ENCODE assay signal across 10 mouse cellular contexts in the genomic region with DNA sequence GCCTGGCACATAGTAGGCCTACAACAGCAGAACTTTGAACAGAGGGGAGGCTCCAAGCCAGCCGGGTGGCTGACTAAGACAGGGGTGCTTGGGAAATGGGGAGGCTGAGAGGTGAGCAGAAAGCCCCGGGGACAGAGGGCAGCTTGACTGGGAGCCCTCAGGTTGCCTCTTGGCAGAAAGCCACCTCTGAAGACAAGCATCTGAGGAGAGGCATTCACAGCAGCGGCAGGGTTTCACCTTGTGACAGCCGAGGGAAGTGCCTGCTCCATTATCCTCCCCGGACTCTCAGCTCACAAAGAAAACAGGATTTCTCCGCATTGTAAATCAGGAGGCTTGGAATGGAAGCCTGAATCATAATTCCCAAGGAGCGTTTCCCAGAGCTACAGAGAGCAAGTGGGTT.
A peak's percentile ranks its signal among the peaks of the same experiment; 100 is the strongest.
DNase-seq lines count a peak whose midpoint lies in the region; ATAC-seq lines count a peak whose summit lies in the region.
"Had no signal": no experiment of that assay in that cellular context is flagged by ENCODE, and none has a peak within 500 bp of the region (broad histone marks: within the 10 kb centered on the region; RNA-seq: fewer than 3 reads in every experiment).

No protein-coding gene starts in this region.

- H3K9ac ChIP-seq in heart, embryonic 16.5 days (ENCODE audit: low read length) = no peak overlapping the region; the same call in 1 of the 2 replicates
- H3K9ac ChIP-seq in forebrain, embryonic 13.5 days = 0 out of 2 replicates have a peak overlapping the region, but pooled peaks have one; percentile 27
- H3K9ac ChIP-seq: liver, embryonic 13.5 days had no signal

- no peaks in the 10 kb centered on the region for H3K9me3 ChIP-seq in heart, embryonic 16.5 days (replicated peaks; ENCODE audit: control insufficient read depth, low read length)
- no peaks in the 10 kb centered on the region for H3K9me3 ChIP-seq in forebrain, embryonic 13.5 days (replicated peaks)
- H3K9me3 ChIP-seq: liver, embryonic 13.5 days had no signal

- no peak for DNase-seq in heart, postnatal 36 days
- peak; percentile 49 for DNase-seq in MN1 (ENCODE audit: low spot score)
- DNase-seq in kidney, postnatal 10 days = peak; percentile 75
- DNase-seq in left cerebral cortex, adult 18-20 months (ENCODE audit: low spot score in 2 of 2) = no peak
- no peak for DNase-seq in thymus, postnatal 4 days
- DNase-seq: liver, embryonic 13.5 days; thymus, postnatal 36 days had no signal

- no peak overlapping the region for H3K4me3 ChIP-seq in heart, embryonic 16.5 days (ENCODE audit: low read length)
- no peak overlapping the region for H3K4me3 ChIP-seq in forebrain, embryonic 13.5 days
- H3K4me3 ChIP-seq: liver, embryonic 13.5 days had no signal

- H3K4me1 ChIP-seq in heart, embryonic 16.5 days (ENCODE audit: control insufficient read depth, insufficient read depth, low read length) = peaks cover 26% of the 10 kb centered on the region
- peaks cover 57% of the 10 kb centered on the region for H3K4me1 ChIP-seq in forebrain, embryonic 13.5 days
- H3K4me1 ChIP-seq: liver, embryonic 13.5 days had no signal

- ATAC-seq in heart, embryonic 16.5 days (replicated peaks; ENCODE audit: extremely low read depth, insufficient read depth, low FRiP score) = no peak
- no peak for ATAC-seq in forebrain, embryonic 13.5 days
- no peak for ATAC-seq in CD4-positive, CD25-positive, alpha-beta regulatory T cell, adult 4 months

- peak overlapping the region; percentile 97 for H3K27ac ChIP-seq in heart, embryonic 16.5 days (ENCODE audit: low read length)
- peak overlapping the region; percentile 51 for H3K27ac ChIP-seq in forebrain, embryonic 13.5 days
- H3K27ac ChIP-seq: liver, embryonic 13.5 days had no signal

- H3K4me2 ChIP-seq in heart, embryonic 16.5 days (ENCODE audit: low read depth, low read length) = no peak overlapping the region
- no peak overlapping the region for H3K4me2 ChIP-seq in forebrain, embryonic 13.5 days
- H3K4me2 ChIP-seq: liver, embryonic 13.5 days had no signal

- H3K36me3 ChIP-seq in heart, embryonic 16.5 days (ENCODE audit: control insufficient read depth, insufficient read depth) = no peaks in the 10 kb centered on the region
- no peaks in the 10 kb centered on the region for H3K36me3 ChIP-seq in forebrain, embryonic 13.5 days (ENCODE audit: poor library complexity, severe bottlenecking)
- H3K36me3 ChIP-seq: liver, embryonic 13.5 days had no signal

- intact Hi-C loops in heart, postnatal 36 days (cut with DNase I) = loop anchor here (5.0 kb wide), 1 partner anchor 255 kb away; no protein-coding TSS in a partner anchor

- H3K27me3 ChIP-seq in heart, embryonic 16.5 days (ENCODE audit: control insufficient read depth, insufficient read depth, low read length) = no peaks in the 10 kb centered on the region
- peaks cover 2% of the 10 kb centered on the region; the same call in 1 of the 2 replicates for H3K27me3 ChIP-seq in forebrain, embryonic 13.5 days

- WGBS in heart, embryonic 16.5 days = 21% methylated on average over 7 of the region's 7 CpGs
- 10% methylated on average over 7 of the region's 7 CpGs for WGBS in forebrain, embryonic 13.5 days

Comparison
In these comparisons a context has a peak if more than half of its experiments do, and no peak if none do; other contexts are left out.
1. DNase-seq: peak in MN1 (single experiment) and kidney, postnatal 10 days (single experiment); none in heart, postnatal 36 days (0 of 2), left cerebral cortex, adult 18-20 months (0 of 2) and thymus, postnatal 4 days (single experiment).